Mouse (Mus musculus): ENCODE results near the gene Zfp738.

GRCm38 (mm10) chr13:67674902-67675301 is 12.0 kb downstream of the Zfp738 start:
- TF ChIP-seq CTCF (IDR thresholded peaks at IDR 0.05; ENCODE audit: low read depth) (no peak), EP300 (IDR thresholded peaks at IDR 0.05; ENCODE audit: low read depth) (no peak)

All from liver, postnatal 0 days (tissue).